Mouse (Mus musculus) MEL (cell line): ENCODE measurements around the gene Mrln.

Experiments used
- CHD1 ChIP-seq: IDR thresholded peaks from 2 replicates; pipeline ENCODE4 v1.6.1; 2012; ENCODE audit warnings: low read depth, mild to moderate bottlenecking, inconsistent platforms, low read length, improper control_type of control experiment
- CHD2 ChIP-seq: IDR thresholded peaks from 2 replicates; pipeline ENCODE4 v1.6.1; 2011; ENCODE audit warnings: low read length, improper control_type of control experiment
- CTCF ChIP-seq, 3 experiments: IDR thresholded peaks in 2 of 3; conservative IDR thresholded peaks in 1 of 3; 2 replicates each; pipeline ENCODE4 v1.5.1; 2011 to 2012; ENCODE audit warnings: low read length in 3 of 3, low read depth in 2 of 3, mild to moderate bottlenecking in 2 of 3, improper control_type of control experiment in 1 of 3, inconsistent platforms in 1 of 3, mixed read lengths in 1 of 3, moderate library complexity in 1 of 3; ENCODE audit not compliant: control insufficient read depth in 1 of 3, insufficient read depth in 1 of 3, poor library complexity in 1 of 3, severe bottlenecking in 1 of 3
- EP300 ChIP-seq, 2 experiments: IDR thresholded peaks; 2 replicates each; pipeline ENCODE4 v1.6.1; 2011; ENCODE audit warnings: improper control_type of control experiment in 2 of 2, low read length in 2 of 2, low read depth in 1 of 2, mild to moderate bottlenecking in 1 of 2
- ETS1 ChIP-seq: IDR thresholded peaks from 2 replicates; pipeline ENCODE4 v1.6.1; 2012; ENCODE audit warnings: low read depth, mild to moderate bottlenecking, inconsistent platforms, low read length, improper control_type of control experiment, moderate library complexity
- MEF2A ChIP-seq: IDR thresholded peaks from 2 replicates; pipeline ENCODE4 v1.6.1; 2014; ENCODE audit warnings: low read depth, mild to moderate bottlenecking, inconsistent platforms, low read length, improper control_type of control experiment; ENCODE audit not compliant: poor library complexity, insufficient replicate concordance, severe bottlenecking; ENCODE audit errors: extremely low read depth
- NELFE ChIP-seq: IDR thresholded peaks from 2 replicates; pipeline ENCODE4 v1.6.1; 2011; ENCODE audit warnings: low read depth, low read length, improper control_type of control experiment
- POLR2A ChIP-seq, 2 experiments: IDR thresholded peaks; 2 replicates each; pipeline ENCODE4 v1.6.1; 2011 to 2012; ENCODE audit warnings: low read length in 2 of 2, mild to moderate bottlenecking in 2 of 2, control low read depth in 1 of 2, improper control_type of control experiment in 1 of 2, low read depth in 1 of 2, moderate library complexity in 1 of 2; ENCODE audit not compliant: control insufficient read depth in 1 of 2, insufficient read depth in 1 of 2, poor library complexity in 1 of 2
- POLR2AphosphoS5 ChIP-seq: IDR thresholded peaks from 2 replicates; pipeline ENCODE4 v1.6.1; 2012; ENCODE audit warnings: low read depth, borderline replicate concordance, mild to moderate bottlenecking, inconsistent platforms, low read length, moderate library complexity, mixed read lengths
- RAD21 ChIP-seq: IDR thresholded peaks from 2 replicates; pipeline ENCODE4 v1.6.1; 2011; ENCODE audit warnings: mild to moderate bottlenecking, low read depth, low read length, improper control_type of control experiment
- RCOR1 ChIP-seq: IDR thresholded peaks from 2 replicates; pipeline ENCODE4 v1.6.1; 2012; ENCODE audit warnings: low read depth, mild to moderate bottlenecking, inconsistent platforms, low read length, improper control_type of control experiment
- TAL1 ChIP-seq: IDR thresholded peaks from 2 replicates; pipeline ENCODE4 v1.6.1; 2012; ENCODE audit warnings: mild to moderate bottlenecking, inconsistent platforms, low read length, moderate library complexity, mixed read lengths
- UBTF ChIP-seq: IDR thresholded peaks from 2 replicates; pipeline ENCODE4 v1.6.1; 2012; ENCODE audit warnings: low read depth, mild to moderate bottlenecking, inconsistent platforms, low read length, improper control_type of control experiment, moderate library complexity, borderline replicate concordance; ENCODE audit not compliant: insufficient read depth
- ZNF384 ChIP-seq: IDR thresholded peaks from 2 replicates; pipeline ENCODE4 v1.6.1; 2012; ENCODE audit warnings: low read depth, mild to moderate bottlenecking, inconsistent platforms, low read length, improper control_type of control experiment

- TF ChIP-seq ZNF384 (no peak), CTCF (IDR thresholded peaks at IDR 0.05 in 2 of 3, conservative IDR thresholded peaks at IDR 0.05 in 1 of 3; ENCODE audit: control insufficient read depth in 1 of 3, insufficient read depth in 1 of 3, low read depth in 2 of 3, low read length in 3 of 3, poor library complexity in 1 of 3, severe bottlenecking in 1 of 3) (no peak), EP300 (IDR thresholded peaks at IDR 0.05; ENCODE audit: low read depth in 1 of 2, low read length in 2 of 2) (peak; percentile 44 to 50; a peak in 2 of 4 replicates), TAL1 (peak; percentile 22; the same call in 1 of the 2 replicates), ETS1 (no peak), RCOR1 (no peak), RAD21 (no peak), CHD2 (no peak), NELFE (no peak), POLR2A (IDR thresholded peaks at IDR 0.05; ENCODE audit: control insufficient read depth in 1 of 2, insufficient read depth in 1 of 2, low read depth in 1 of 2, low read length in 2 of 2, poor library complexity in 1 of 2) (no peak), UBTF (no peak), CHD1 (no peak), POLR2AphosphoS5 (no peak), MEF2A (no peak)
These were observed 52.6 kb downstream of the Mrln start for GRCm38 (mm10) chr10:70257029-70257428.
